Mouse (Mus musculus): Measurements from ENCODE around the gene Rnf41.

DNA sequence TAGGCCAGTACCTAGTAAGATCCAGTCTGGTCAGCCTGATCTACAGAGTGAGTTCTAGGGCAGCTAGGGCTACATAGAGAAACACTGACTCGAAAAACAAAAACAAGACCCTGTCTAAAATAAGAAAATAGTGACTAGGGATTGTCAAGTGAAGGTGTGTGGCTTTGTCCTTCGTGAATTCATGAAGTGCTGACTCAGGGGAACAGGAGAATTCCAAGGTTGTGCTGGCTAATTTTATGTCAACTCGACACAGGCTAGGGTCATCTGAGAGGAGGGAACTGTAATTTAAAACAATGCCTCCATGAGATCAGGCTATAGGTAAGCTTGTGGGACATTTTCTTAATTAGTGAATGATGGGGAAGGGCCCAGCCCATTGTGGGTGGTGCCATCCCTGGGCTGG lies 43.0 kb downstream of the Rnf41 start:
- TF ChIP-seq POLR2A (IDR thresholded peaks at IDR 0.05; ENCODE audit: control insufficient read depth, low read depth, low read length) = no peak
- no peak for TF ChIP-seq CTCF (IDR thresholded peaks at IDR 0.05; ENCODE audit: control insufficient read depth, insufficient read depth, insufficient replicate concordance, low read depth, low read length)

Measured in testis, adult 2 months (tissue).